Mouse (Mus musculus) neutrophil, adult 5-6 weeks (primary cell): ENCODE data around the gene Ldoc1. TPM values are rescaled to one million over a fixed set of nuclear protein-coding genes. Genes with fewer than 3 reads are reported as not detected.

Experiments used
- ATAC-seq: fragments of 151-379, 151-347 bp; 2 replicates; pipeline ENCODE4 v1.8.0; 2017; ENCODE audit warnings: mild to moderate bottlenecking, moderate TSS enrichment; ENCODE audit not compliant: insufficient number of reproducible peaks, poor library complexity, low FRiP score, severe bottlenecking; ENCODE audit errors: extremely low read depth
- total RNA-seq: library from RNA; stranded (forward); fragments of 200-1000 nt; gene quantifications from 2 replicates; pipeline ENCODE4 v1.2.3, GENCODE M21; 2017

The Ldoc1 gene
- not detected in 2 replicates for total RNA-seq

DNA sequence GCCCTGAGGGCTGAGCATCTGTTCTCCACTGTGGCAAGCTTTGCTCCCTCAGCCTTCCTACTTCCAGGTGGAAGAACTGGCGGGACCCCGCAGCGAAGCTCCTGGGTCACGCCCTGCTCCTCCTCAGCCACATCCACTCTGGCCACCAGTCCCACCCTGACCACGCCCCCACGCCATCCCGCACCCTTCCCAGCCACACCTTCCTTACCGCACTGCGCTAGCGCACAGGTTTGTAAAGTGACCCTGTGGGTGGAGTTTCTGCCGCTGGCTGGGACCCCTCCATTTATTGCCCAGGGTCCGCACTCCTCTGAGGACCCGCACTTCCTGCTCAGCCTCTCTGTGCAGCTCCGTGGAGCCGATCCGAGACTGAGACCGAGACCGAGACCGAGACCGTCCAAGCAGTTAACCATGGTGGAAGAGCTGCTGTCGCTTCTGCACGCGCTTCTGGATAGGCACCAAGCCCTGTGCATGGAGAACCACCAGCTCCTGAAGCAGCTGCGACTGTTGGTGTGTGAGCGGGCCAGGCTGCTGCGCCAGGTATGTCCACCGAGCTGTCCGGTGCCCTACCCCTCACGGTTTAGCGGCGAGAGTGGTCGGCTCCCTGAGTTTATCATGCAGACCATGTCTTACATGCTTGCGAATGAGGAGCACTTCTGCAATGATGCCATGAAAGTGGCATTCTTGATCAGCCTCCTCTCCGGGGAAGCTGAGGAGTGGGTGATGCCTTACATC is at the start of gene Ldoc1:
TSS of gene Ldoc1 (plus strand) at position 196 of the 732 bp plus-strand sequence.
- no peak for ATAC-seq

- no peak for ATAC-seq
Observed at GRCm38 (mm10) chrX:61710131-61710530, 834 bp downstream of the Ldoc1 start.

GRCm38 (mm10) chrX:61722281-61723028 is 13.2 kb downstream of the Ldoc1 start:
- ATAC-seq = peak; percentile 76

- ATAC-seq = no peak
Observed at GRCm38 (mm10) chrX:61723029-61723980, 14.0 kb downstream of the Ldoc1 start.

DNA sequence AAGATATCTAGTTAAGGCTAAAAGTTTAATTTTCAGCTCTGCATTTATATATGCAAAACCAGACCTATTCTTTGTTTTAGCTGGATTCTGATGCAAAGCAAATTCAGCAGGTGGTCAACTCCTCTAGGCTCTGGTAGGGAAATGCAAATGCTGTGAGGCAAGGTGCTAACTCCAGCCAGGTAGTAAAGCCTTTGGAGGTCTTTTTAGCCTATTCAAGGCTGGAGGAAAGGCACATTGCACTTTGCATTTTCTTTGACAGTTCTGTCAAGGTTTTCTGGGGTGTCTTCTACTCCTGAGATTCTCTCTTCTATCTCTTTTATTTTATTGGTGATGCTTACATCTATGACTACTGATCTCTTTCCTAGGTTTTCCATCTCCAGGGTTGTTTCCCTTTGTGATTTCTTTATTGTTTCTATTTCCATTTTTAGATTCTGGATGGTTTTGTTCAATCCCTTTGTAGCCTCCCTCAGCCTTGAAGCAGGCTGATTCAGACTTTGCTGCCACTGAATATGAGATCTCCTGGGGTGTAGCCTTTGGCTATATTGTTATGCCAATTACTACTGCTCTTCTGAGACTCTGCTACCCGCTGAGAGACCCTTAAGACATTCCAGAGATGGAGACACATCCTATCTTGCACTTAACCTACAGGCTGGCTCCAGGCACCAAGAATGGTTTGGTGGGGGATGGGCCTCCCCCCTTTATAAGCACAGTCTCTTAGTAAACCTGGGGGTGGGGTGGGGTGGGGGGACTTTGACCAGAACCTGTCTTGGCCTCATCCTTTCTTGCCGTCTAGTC is 18.4 kb downstream of the Ldoc1 start:
- ATAC-seq = no peak
